Mouse (Mus musculus) heart, postnatal 0 days (tissue): ENCODE results near the gene Lrrc75a. TPM values are rescaled to one million over a fixed set of nuclear protein-coding genes. Genes with fewer than 3 reads are reported as not detected.

ENCODE experiments used
- ATAC-seq: fragments of 200-750 bp; cut with Nextera tagmentation; 2 replicates; pipeline ENCODE4 v1.8.0; 2017; ENCODE audit warnings: low read depth, moderate number of reproducible peaks, moderate library complexity; ENCODE audit not compliant: insufficient read depth
- DNase-seq: peaks from one replicate; pipeline ENCODE4 v3.0.0-alpha.2; 2016; ENCODE audit warnings: low spot score
- H3K27ac ChIP-seq: fragments of 300-500 bp; sonication (generic); 2 replicates; pipeline ENCODE4 v1.5.1; 2014; ENCODE audit warnings: low read depth, mild to moderate bottlenecking
- H3K27me3 ChIP-seq: fragments of 300-500 bp; sonication (generic); 2 replicates; pipeline ENCODE4 v1.6.1; 2014; ENCODE audit warnings: low read length, mixed read lengths; ENCODE audit not compliant: control insufficient read depth, insufficient read depth
- H3K36me3 ChIP-seq: fragments of 300-500 bp; sonication (generic); replicated peaks from 2 replicates; pipeline ENCODE4 v1.6.1; 2014; ENCODE audit warnings: low read length, mixed read lengths; ENCODE audit not compliant: control insufficient read depth, insufficient read depth
- H3K4me1 ChIP-seq: fragments of 300-500 bp; sonication (generic); 2 replicates; pipeline ENCODE4 v1.6.1; 2014; ENCODE audit warnings: antibody characterized with exemption; ENCODE audit not compliant: control insufficient read depth, insufficient read depth
- H3K4me2 ChIP-seq: fragments of 300-500 bp; sonication (generic); 2 replicates; pipeline ENCODE4 v1.6.1; 2014; ENCODE audit warnings: low read depth, mild to moderate bottlenecking, low read length, moderate library complexity
- H3K4me3 ChIP-seq: fragments of 300-500 bp; sonication (generic); 2 replicates; pipeline ENCODE4 v1.5.1; 2014; ENCODE audit warnings: low read depth, low read length
- H3K9ac ChIP-seq: fragments of 300-500 bp; sonication (generic); replicated peaks from 2 replicates; pipeline ENCODE4 v1.6.1; 2014; ENCODE audit warnings: low read depth, low read length, mixed read lengths
- H3K9me3 ChIP-seq: fragments of 300-500 bp; sonication (generic); replicated peaks from 2 replicates; pipeline ENCODE4 v1.6.1; 2016; ENCODE audit warnings: low read length; ENCODE audit not compliant: control insufficient read depth
- CTCF ChIP-seq: IDR thresholded peaks from 2 replicates; pipeline ENCODE4 v1.5.1; 2016; ENCODE audit warnings: antibody characterized with exemption, control low read depth, low read depth
- EP300 ChIP-seq: IDR thresholded peaks from 2 replicates; pipeline ENCODE4 v1.6.1; 2016; ENCODE audit warnings: antibody characterized with exemption, low read depth
- WGBS: fragments of 180-500 bp; shearing (Covaris S2); extraction: QIAGEN DNeasy Blood & Tissue Kit; methylation state at CpG from one replicate; pipeline ENCODE4 v1.1.7; 2014; 5-methylcytosine and 5-hydroxymethylcytosine counted together
- polyA plus RNA-seq: library from polyadenylated mRNA; unstranded; fragments of >200 nt; fragmentation: Nextera tagmentation; extraction: Ambion mirVana; gene quantifications from 2 replicates; pipeline ENCODE4 v1.2.1, GENCODE M21; 2015
- total RNA-seq: library from RNA; depleted of rRNA; stranded (reverse); fragments of >200 nt; gene quantifications from 2 replicates; pipeline ENCODE4 v1.2.3, GENCODE M21; 2014; ENCODE audit warnings: low replicate concordance

Gene Lrrc75a
- total and polyA plus RNA-seq, 2 experiments from 2014 or later: 9.6 to 33.9 TPM

GRCm38 (mm10) chr11:62644602-62645336 lies 3.6 kb downstream of the Lrrc75a start:
- H3K9me3 ChIP-seq: no peaks in the 10 kb centered on the region
- DNase-seq (no peak), ATAC-seq (no peak)
- TF ChIP-seq EP300: no peak
- no peak overlapping the region for H3K4me3 ChIP-seq
- H3K27me3 ChIP-seq: no peaks in the 10 kb centered on the region
- WGBS: 85% methylated on average over 5 of the region's 5 CpGs
- H3K27ac ChIP-seq: peak overlapping the region; percentile 95
- peak overlapping the region; percentile 1; the same call in 1 of the 2 replicates for H3K9ac ChIP-seq
- H3K4me2 ChIP-seq: peak overlapping the region; percentile 96; the same call in 1 of the 2 replicates
- no peaks in the 10 kb centered on the region for H3K36me3 ChIP-seq
- peaks cover 70% of the 10 kb centered on the region for H3K4me1 ChIP-seq

GRCm38 (mm10) chr11:62643681-62644363 lies 4.5 kb downstream of the Lrrc75a start:
- no peak for DNase-seq
- H3K4me2 ChIP-seq: no peak overlapping the region
- WGBS: 37% methylated on average over 10 of the region's 10 CpGs
- H3K36me3 ChIP-seq: no peaks in the 10 kb centered on the region
- H3K27ac ChIP-seq: peak overlapping the region; percentile 95
- peaks cover 80% of the 10 kb centered on the region for H3K4me1 ChIP-seq
- TF ChIP-seq CTCF (no peak), EP300 (no peak)
- ATAC-seq: no peak
- H3K27me3 ChIP-seq: no peaks in the 10 kb centered on the region
- no peaks in the 10 kb centered on the region for H3K9me3 ChIP-seq
- H3K9ac ChIP-seq: no peak overlapping the region
- no peak overlapping the region for H3K4me3 ChIP-seq

GRCm38 (mm10) chr11:62643011-62643631 lies 5.2 kb downstream of the Lrrc75a start:
- H3K4me2 ChIP-seq: no peak overlapping the region
- peaks cover 87% of the 10 kb centered on the region for H3K4me1 ChIP-seq
- no peaks in the 10 kb centered on the region for H3K27me3 ChIP-seq
- peak; percentile 34 for DNase-seq
- TF ChIP-seq CTCF (no peak), EP300 (no peak)
- H3K9me3 ChIP-seq: no peaks in the 10 kb centered on the region
- peak; percentile 28; the same call in 1 of the 2 replicates for ATAC-seq
- no peaks in the 10 kb centered on the region for H3K36me3 ChIP-seq
- H3K4me3 ChIP-seq: no peak overlapping the region
- 29% methylated on average over 8 of the region's 8 CpGs for WGBS
- no peak overlapping the region for H3K9ac ChIP-seq
- peak overlapping the region; percentile 95 for H3K27ac ChIP-seq

- WGBS: 19% methylated on average over 11 of the region's 11 CpGs
- ATAC-seq: no peak
- Histone ChIP-seq H3K4me2 (no peak overlapping the region), H3K27ac (peak overlapping the region; percentile 95), H3K9me3 (no peaks in the 10 kb centered on the region), H3K4me3 (no peak overlapping the region), H3K9ac (no peak overlapping the region; the same call in 1 of the 2 replicates), H3K36me3 (no peaks in the 10 kb centered on the region), H3K27me3 (no peaks in the 10 kb centered on the region), H3K4me1 (peaks cover 92% of the 10 kb centered on the region)
- TF ChIP-seq CTCF (no peak), EP300 (no peak)
- DNase-seq: no peak
These were observed 6.1 kb downstream of the Lrrc75a start for GRCm38 (mm10) chr11:62642023-62642844.

- H3K9ac ChIP-seq: no peak overlapping the region
- peak; percentile 69 for DNase-seq
- peaks cover 93% of the 10 kb centered on the region for H3K4me1 ChIP-seq
- no peaks in the 10 kb centered on the region for H3K36me3 ChIP-seq
- peak overlapping the region; percentile 72 for H3K27ac ChIP-seq
- H3K9me3 ChIP-seq: no peaks in the 10 kb centered on the region
- ATAC-seq: 0 out of 2 replicates have a peak, but pooled peaks have one; percentile 5
- TF ChIP-seq EP300 (no peak), CTCF (no peak)
- H3K27me3 ChIP-seq: no peaks in the 10 kb centered on the region
- H3K4me3 ChIP-seq: no peak overlapping the region
- WGBS: 34% methylated on average over 3 of the region's 3 CpGs
- no peak overlapping the region for H3K4me2 ChIP-seq
These were observed 7.9 kb downstream of the Lrrc75a start for GRCm38 (mm10) chr11:62640378-62640777.
